Mouse (Mus musculus): ENCODE results near the gene Nfkb2.

Nfkb2 gene

DNA sequence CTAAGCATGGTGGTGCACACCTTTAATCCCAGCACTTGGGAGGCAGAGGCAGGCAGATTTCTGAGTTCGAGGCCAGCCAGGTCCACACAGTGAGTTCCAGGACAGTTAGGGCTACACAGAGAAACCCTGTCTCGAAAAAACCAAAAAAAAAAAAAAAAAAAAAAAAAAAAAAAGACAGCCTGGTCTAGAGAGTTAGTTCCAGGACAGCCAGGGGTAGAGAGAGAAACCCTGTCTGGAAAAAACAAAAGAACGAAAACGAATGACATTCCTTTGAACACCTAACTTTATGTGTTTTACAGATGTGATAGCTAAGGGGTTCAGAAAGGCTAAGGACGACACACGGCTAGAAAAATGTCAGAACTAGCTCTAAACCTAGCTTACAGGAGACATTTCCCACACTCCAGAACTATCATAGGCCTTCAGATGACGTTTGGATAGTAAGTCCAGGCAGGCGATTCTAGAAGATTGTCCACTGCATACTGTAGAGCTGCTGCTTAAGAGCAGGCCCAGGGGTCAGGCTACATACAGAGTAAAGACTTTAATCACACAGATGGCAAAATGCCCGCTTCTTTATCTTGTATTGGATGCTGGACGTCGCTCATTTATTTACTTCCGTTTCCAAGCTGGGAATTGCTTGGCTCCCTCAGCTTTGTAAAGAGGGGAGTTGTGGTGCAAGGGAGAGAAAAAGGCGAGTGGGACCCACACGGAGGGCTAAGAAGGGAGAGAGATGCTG lies 44.0 kb downstream of the Nfkb2 start:
- DNase-seq, result no peak

DNA sequence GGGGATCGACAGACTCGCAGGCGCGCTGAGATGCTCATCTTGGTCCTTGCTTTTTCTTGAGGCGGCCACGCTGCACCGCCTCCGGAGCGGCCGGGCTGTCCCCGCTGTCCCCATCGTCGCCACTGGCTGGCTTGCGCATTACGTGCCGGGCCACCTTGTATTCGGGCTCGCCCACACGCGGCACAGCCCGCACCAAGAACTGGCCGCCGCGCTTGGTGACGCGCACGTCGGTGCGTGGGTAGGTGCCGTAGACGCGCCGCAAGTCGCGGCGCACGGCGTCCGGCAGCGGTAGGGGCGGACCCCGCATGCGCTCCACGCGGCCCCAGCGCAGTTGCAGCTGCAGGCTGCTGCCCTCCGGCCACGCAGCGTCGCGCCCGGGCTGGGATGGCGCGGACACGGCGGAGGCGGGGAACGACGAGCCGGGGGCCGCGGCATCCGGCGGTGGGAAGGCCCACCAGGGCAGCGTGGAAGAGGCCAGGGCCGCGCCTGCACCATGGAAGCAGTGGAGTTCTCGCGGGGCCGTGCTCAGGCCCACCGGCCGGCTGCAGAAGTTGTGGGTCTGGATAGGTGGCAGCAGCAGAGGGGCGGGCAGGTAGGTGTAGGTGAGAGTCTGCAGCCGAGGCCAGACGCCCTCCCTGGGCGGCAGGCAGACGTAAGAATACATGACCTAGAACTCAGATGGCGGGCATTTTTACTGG lies 44.8 kb downstream of the Nfkb2 start:
- DNase-seq, result peak; percentile 57 to 64

DNA sequence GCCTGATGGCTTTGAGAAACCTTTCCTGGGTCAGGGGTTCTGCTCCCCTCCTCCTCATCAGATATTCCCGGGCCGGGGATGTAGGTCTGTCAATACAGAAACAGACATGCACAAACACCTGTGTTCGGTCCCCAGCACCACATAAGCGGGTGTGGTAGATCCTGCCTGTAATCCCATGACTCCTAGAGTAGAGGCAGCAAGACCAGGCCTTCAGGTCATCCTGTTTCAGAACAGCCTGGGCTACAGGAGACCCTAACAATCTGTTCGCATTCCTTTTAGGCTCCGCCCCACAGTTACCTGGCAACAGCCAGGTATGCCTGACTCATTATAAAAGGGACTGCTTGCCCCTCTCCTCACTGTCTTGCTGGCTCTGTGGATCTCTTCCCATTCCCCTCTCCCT lies 45.4 kb downstream of the Nfkb2 start:
- no peak for DNase-seq

DNA sequence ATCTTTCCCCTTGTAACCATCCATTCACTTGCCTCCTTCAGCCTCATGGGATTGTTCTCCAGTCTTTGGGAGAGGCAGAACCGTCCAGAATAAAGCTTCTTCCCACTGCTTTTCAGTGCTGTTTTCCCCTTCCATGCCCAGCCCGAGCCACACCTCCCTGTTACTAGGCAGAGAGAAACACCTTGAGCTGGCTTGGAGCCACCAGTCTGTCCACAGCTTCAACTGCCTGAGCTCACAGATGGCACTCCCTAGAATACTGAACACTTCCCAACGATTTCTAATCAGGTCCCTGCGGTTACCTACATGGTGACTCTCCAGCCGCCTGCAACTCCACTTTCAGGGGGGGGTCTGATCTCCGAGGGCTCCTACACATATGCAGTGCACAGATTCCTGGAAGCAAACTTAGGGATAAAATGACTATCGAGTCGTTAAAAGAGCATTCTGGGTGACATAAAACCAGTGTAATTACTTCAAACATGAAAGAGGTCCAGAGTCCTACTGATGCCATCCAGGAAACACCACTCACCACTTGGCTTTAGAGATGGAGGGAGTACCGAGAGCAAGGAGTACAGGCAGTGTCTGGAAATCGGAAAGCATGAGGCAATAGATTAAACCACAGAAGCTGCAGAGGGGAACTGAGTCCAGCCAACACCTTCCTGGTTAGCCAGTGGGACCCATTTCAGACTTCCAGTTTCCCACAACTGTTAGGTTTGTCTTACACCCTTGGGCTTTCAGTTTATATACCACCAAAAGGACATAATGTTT lies 46.2 kb downstream of the Nfkb2 start, which contains the start of gene 2310034G01Rik:
TSS of gene 2310034G01Rik (minus strand) at position 135 of the 765 bp plus-strand sequence.
- DNase-seq, result no peak

DNA sequence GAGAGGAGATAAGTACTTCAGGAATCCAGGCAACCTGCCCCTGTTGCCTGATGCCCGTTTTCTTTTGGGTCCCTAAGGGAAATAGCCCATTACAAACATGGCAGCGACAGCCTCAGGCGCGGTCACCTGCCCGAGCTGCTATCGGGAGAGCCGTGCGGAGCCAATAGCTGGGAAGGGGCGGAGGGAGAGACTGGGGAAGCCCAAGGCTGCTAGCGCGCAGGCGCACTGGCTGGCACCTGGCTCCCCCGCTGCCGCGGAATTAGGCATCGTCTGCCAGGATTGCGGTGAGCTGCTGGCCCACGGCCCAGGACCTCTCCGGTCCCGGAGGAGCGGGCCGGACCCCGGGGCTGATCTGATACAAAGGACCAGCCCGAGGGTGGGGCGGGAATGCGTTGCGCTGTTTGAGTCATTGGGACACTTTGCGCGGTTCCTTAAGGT lies 52.6 kb downstream of the Nfkb2 start:
- DNase-seq, result peak; percentile 63 to 66

DNA sequence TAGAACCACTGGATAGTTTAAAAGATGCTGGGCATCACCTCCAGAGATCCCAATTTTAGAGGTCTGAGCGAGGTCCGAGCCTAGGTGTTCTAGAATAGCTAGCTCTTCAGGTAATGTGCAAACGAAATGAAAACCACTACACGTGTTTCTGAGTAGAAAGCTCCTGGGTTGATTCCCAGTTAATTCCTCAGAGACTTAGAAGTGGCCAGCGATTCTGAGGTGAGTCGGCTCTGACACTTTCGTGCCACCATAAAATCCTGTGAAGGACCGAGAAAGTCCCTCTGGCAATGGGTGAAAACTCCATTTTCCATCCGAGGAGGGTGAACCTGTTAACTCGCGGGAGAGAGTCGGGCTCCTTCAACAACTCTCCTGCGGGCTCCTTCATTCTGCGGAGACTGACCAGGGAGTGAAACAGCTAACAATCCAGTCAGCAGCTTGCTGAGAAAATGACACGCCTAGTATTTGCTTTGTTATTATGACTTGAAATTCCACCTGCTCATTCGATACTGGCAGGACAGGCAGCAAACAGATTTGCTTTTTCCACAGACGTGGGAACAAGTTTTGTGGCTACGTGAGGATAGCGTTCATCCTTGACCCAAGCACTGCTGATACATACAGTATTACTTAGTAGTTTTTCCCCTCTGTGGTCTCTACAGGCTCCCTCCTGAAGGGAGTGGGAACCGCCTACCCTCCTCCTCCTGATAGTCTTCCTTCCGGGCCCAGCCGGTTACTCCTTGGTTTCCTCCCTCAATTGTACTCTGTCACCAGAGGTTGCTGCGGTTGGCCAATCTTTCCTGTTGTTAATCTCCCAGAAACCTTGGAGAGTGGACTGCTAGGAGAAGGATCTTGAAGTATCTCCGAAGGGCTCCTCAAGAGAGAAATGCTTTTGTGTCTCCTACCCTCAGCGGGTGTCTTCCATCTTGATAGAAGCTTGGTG lies 53.5 kb downstream of the Nfkb2 start:
- peak in 1 of 2 experiments; percentile 4 for DNase-seq

DNA sequence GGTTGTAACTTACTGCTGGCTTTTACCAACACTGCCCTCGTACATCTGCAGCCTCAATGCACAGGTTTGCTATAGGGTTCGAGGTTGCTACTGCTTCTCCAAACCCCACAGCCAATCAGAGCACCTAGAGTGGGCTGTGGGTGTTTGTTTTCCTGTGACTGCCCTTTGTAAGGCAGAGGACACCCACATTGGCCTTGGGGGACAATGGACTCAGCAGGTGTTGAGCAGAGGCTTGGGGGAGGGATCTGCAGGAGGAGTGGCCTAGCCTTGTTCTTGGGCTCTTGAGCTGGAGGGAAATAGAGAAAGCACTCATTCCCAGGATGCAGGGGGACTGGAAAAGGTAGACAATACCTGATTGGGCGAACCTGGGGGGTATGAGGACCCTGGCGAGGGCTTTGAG lies 54.3 kb downstream of the Nfkb2 start:
- DNase-seq, result no peak

Measured in B cell, adult 2 months (primary cell).